Mouse (Mus musculus): Measurements from ENCODE around the gene Ezh1. TPM values are rescaled to one million over a fixed set of nuclear protein-coding genes. Genes with fewer than 3 reads are reported as not detected.

Gene Ezh1
- polyA plus RNA-seq, 1 experiment from 2014 or later, result 10.2 TPM

- Histone ChIP-seq H3K4me3 (ENCODE audit: low read depth, low read length) (no peak overlapping the region), H3K27me3 (ENCODE audit: control insufficient read depth, insufficient read depth, low read length) (0 out of 2 replicates have a peak, but pooled peaks cover 2% of the 10 kb centered on the region), H3K4me2 (0 out of 2 replicates have a peak overlapping the region, but pooled peaks have one; percentile 2), H3K9ac (ENCODE audit: low read depth, low read length) (no peak overlapping the region), H3K36me3 (ENCODE audit: control insufficient read depth, insufficient read depth, low read length) (peaks cover 4% of the 10 kb centered on the region; the same call in 1 of the 2 replicates), H3K4me1 (ENCODE audit: control insufficient read depth, insufficient read depth, low read length) (peaks cover 31% of the 10 kb centered on the region), H3K27ac (ENCODE audit: low read depth, low read length) (peak overlapping the region; percentile 7; the same call in 1 of the 2 replicates), H3K9me3 (replicated peaks; ENCODE audit: control insufficient read depth, low read length) (no peaks in the 10 kb centered on the region)
- WGBS (ENCODE audit: insufficient replicate concordance), result 39% methylated on average over 17 of the region's 17 CpGs
- no peak for ATAC-seq (replicated peaks; ENCODE audit: insufficient number of reproducible peaks, low FRiP score, low TSS enrichment)
Observed at GRCm38 (mm10) chr11:101190913-101191907, 35.1 kb downstream of the Ezh1 start.

GRCm38 (mm10) chr11:101190181-101190912, 35.9 kb downstream of the Ezh1 start:
- 0 out of 2 replicates have a peak, but pooled peaks cover 2% of the 10 kb centered on the region for H3K27me3 ChIP-seq (ENCODE audit: control insufficient read depth, insufficient read depth, low read length)
- WGBS (ENCODE audit: insufficient replicate concordance), result 48% methylated on average over 8 of the region's 8 CpGs
- ATAC-seq (replicated peaks; ENCODE audit: insufficient number of reproducible peaks, low FRiP score, low TSS enrichment), result no peak; the same call in 1 of the 2 replicates
- no peak overlapping the region for H3K4me3 ChIP-seq (ENCODE audit: low read depth, low read length)
- no peaks in the 10 kb centered on the region for H3K9me3 ChIP-seq (replicated peaks; ENCODE audit: control insufficient read depth, low read length)
- H3K4me1 ChIP-seq (ENCODE audit: control insufficient read depth, insufficient read depth, low read length), result peaks cover 31% of the 10 kb centered on the region
- H3K9ac ChIP-seq (ENCODE audit: low read depth, low read length), result peak overlapping the region; percentile 39; the same call in 1 of the 2 replicates
- H3K36me3 ChIP-seq (ENCODE audit: control insufficient read depth, insufficient read depth, low read length), result peaks cover 2% of the 10 kb centered on the region; the same call in 1 of the 2 replicates
- peak overlapping the region; percentile 77 for H3K27ac ChIP-seq (ENCODE audit: low read depth, low read length)
- H3K4me2 ChIP-seq, result peak overlapping the region; percentile 33

GRCm38 (mm10) chr11:101189495-101190180, 36.6 kb downstream of the Ezh1 start:
- peak overlapping the region; percentile 33 for H3K4me2 ChIP-seq
- 0 out of 2 replicates have a peak, but pooled peaks cover 2% of the 10 kb centered on the region for H3K36me3 ChIP-seq (ENCODE audit: control insufficient read depth, insufficient read depth, low read length)
- H3K4me3 ChIP-seq (ENCODE audit: low read depth, low read length), result no peak overlapping the region
- peak; percentile 81 for ATAC-seq (replicated peaks; ENCODE audit: insufficient number of reproducible peaks, low FRiP score, low TSS enrichment)
- peak overlapping the region; percentile 39 for H3K9ac ChIP-seq (ENCODE audit: low read depth, low read length)
- peak overlapping the region; percentile 77 for H3K27ac ChIP-seq (ENCODE audit: low read depth, low read length)
- H3K27me3 ChIP-seq (ENCODE audit: control insufficient read depth, insufficient read depth, low read length), result 0 out of 2 replicates have a peak, but pooled peaks cover 2% of the 10 kb centered on the region
- 7% methylated on average over 6 of the region's 6 CpGs for WGBS (ENCODE audit: insufficient replicate concordance)
- H3K9me3 ChIP-seq (replicated peaks; ENCODE audit: control insufficient read depth, low read length), result no peaks in the 10 kb centered on the region
- H3K4me1 ChIP-seq (ENCODE audit: control insufficient read depth, insufficient read depth, low read length), result peaks cover 31% of the 10 kb centered on the region

- Histone ChIP-seq H3K4me1 (ENCODE audit: control insufficient read depth, insufficient read depth, low read length) (peaks cover 25% of the 10 kb centered on the region), H3K9ac (ENCODE audit: low read depth, low read length) (no peak overlapping the region), H3K36me3 (ENCODE audit: control insufficient read depth, insufficient read depth, low read length) (0 out of 2 replicates have a peak, but pooled peaks cover 2% of the 10 kb centered on the region), H3K9me3 (replicated peaks; ENCODE audit: control insufficient read depth, low read length) (no peaks in the 10 kb centered on the region), H3K27ac (ENCODE audit: low read depth, low read length) (no peak overlapping the region), H3K4me3 (ENCODE audit: low read depth, low read length) (no peak overlapping the region), H3K4me2 (no peak overlapping the region), H3K27me3 (ENCODE audit: control insufficient read depth, insufficient read depth, low read length) (0 out of 2 replicates have a peak, but pooled peaks cover 5% of the 10 kb centered on the region)
- no peak for ATAC-seq (replicated peaks; ENCODE audit: insufficient number of reproducible peaks, low FRiP score, low TSS enrichment)
- 80% methylated on average over 11 of the region's 11 CpGs for WGBS (ENCODE audit: insufficient replicate concordance)
Observed at GRCm38 (mm10) chr11:101188166-101188805, 38.0 kb downstream of the Ezh1 start.

- H3K27me3 ChIP-seq (ENCODE audit: control insufficient read depth, insufficient read depth, low read length), result 0 out of 2 replicates have a peak, but pooled peaks cover 5% of the 10 kb centered on the region
- no peak overlapping the region for H3K4me3 ChIP-seq (ENCODE audit: low read depth, low read length)
- H3K9me3 ChIP-seq (replicated peaks; ENCODE audit: control insufficient read depth, low read length), result no peaks in the 10 kb centered on the region
- H3K27ac ChIP-seq (ENCODE audit: low read depth, low read length), result no peak overlapping the region
- H3K9ac ChIP-seq (ENCODE audit: low read depth, low read length), result no peak overlapping the region
- H3K4me1 ChIP-seq (ENCODE audit: control insufficient read depth, insufficient read depth, low read length), result peaks cover 25% of the 10 kb centered on the region
- no peak overlapping the region for H3K4me2 ChIP-seq
- ATAC-seq (replicated peaks; ENCODE audit: insufficient number of reproducible peaks, low FRiP score, low TSS enrichment), result no peak
- WGBS (ENCODE audit: insufficient replicate concordance), result 85% methylated on average over 5 of the region's 5 CpGs
- H3K36me3 ChIP-seq (ENCODE audit: control insufficient read depth, insufficient read depth, low read length), result no peaks in the 10 kb centered on the region
Observed at GRCm38 (mm10) chr11:101187541-101187940, 38.7 kb downstream of the Ezh1 start.

- Histone ChIP-seq H3K4me2 (no peak overlapping the region), H3K27me3 (ENCODE audit: control insufficient read depth, insufficient read depth, low read length) (0 out of 2 replicates have a peak, but pooled peaks cover 5% of the 10 kb centered on the region), H3K9ac (ENCODE audit: low read depth, low read length) (no peak overlapping the region), H3K9me3 (replicated peaks; ENCODE audit: control insufficient read depth, low read length) (no peaks in the 10 kb centered on the region), H3K36me3 (ENCODE audit: control insufficient read depth, insufficient read depth, low read length) (no peaks in the 10 kb centered on the region), H3K27ac (ENCODE audit: low read depth, low read length) (no peak overlapping the region), H3K4me1 (ENCODE audit: control insufficient read depth, insufficient read depth, low read length) (peaks cover 25% of the 10 kb centered on the region), H3K4me3 (ENCODE audit: low read depth, low read length) (no peak overlapping the region)
- ATAC-seq (replicated peaks; ENCODE audit: insufficient number of reproducible peaks, low FRiP score, low TSS enrichment), result no peak
- WGBS (ENCODE audit: insufficient replicate concordance), result 85% methylated on average over 27 of the region's 27 CpGs
Observed at GRCm38 (mm10) chr11:101186526-101187247, 39.6 kb downstream of the Ezh1 start.

GRCm38 (mm10) chr11:101185441-101185840, 40.8 kb downstream of the Ezh1 start:
- Histone ChIP-seq H3K9ac (ENCODE audit: low read depth, low read length) (no peak overlapping the region), H3K36me3 (ENCODE audit: control insufficient read depth, insufficient read depth, low read length) (no peaks in the 10 kb centered on the region), H3K4me2 (no peak overlapping the region), H3K4me3 (ENCODE audit: low read depth, low read length) (no peak overlapping the region), H3K27ac (ENCODE audit: low read depth, low read length) (no peak overlapping the region), H3K9me3 (replicated peaks; ENCODE audit: control insufficient read depth, low read length) (no peaks in the 10 kb centered on the region), H3K4me1 (ENCODE audit: control insufficient read depth, insufficient read depth, low read length) (peaks cover 14% of the 10 kb centered on the region), H3K27me3 (ENCODE audit: control insufficient read depth, insufficient read depth, low read length) (0 out of 2 replicates have a peak, but pooled peaks cover 5% of the 10 kb centered on the region)
- no peak for ATAC-seq (replicated peaks; ENCODE audit: insufficient number of reproducible peaks, low FRiP score, low TSS enrichment)
- 89% methylated on average over 4 of the region's 4 CpGs for WGBS (ENCODE audit: insufficient replicate concordance)

Measured in heart, embryonic 11.5 days (tissue).